Mouse (Mus musculus): ENCODE measurements around the gene Zcchc3. TPM values are rescaled to one million over a fixed set of nuclear protein-coding genes. Genes with fewer than 3 reads are reported as not detected.
A peak's percentile ranks its signal among the peaks of the same experiment; 100 is the strongest.

The Zcchc3 gene
- polyA plus RNA-seq, 1 experiment from 2014 or later, result 14.0 TPM

- WGBS (ENCODE audit: insufficient replicate concordance), result under 1% methylated on average over 19 of the region's 19 CpGs
Measured at GRCm38 (mm10) chr2:152406126-152406525, 8.7 kb downstream of the Zcchc3 start.

GRCm38 (mm10) chr2:152399122-152399542 lies 15.7 kb downstream of the Zcchc3 start:
- Histone ChIP-seq H3K27ac (peak overlapping the region; percentile 95), H3K36me3 (no peaks in the 10 kb centered on the region), H3K4me1 (replicated peaks) (peaks cover 62% of the 10 kb centered on the region), H3K9ac (peak overlapping the region; percentile 87), H3K27me3 (no peaks in the 10 kb centered on the region), H3K4me3 (replicated peaks) (peak overlapping the region; percentile 82), H3K4me2 (peak overlapping the region; percentile 100), H3K9me3 (replicated peaks) (no peaks in the 10 kb centered on the region)
- DNase-seq (no peak), ATAC-seq (ENCODE audit: low read depth) (no peak)
- 4% methylated on average over 13 of the region's 13 CpGs for WGBS (ENCODE audit: insufficient replicate concordance)

More at GRCm38 (mm10) chr2:152406126-152406525, 8.7 kb downstream of the Zcchc3 start:
- Histone ChIP-seq H3K4me3 (replicated peaks) (peak overlapping the region; percentile 52), H3K4me1 (replicated peaks) (peaks cover 58% of the 10 kb centered on the region), H3K9ac (peak overlapping the region; percentile 60), H3K4me2 (peak overlapping the region; percentile 77), H3K27ac (peak overlapping the region; percentile 76), H3K36me3 (no peaks in the 10 kb centered on the region), H3K9me3 (replicated peaks) (no peaks in the 10 kb centered on the region), H3K27me3 (no peaks in the 10 kb centered on the region)
- ATAC-seq (ENCODE audit: low read depth) (peak; percentile 98), DNase-seq (peak; percentile 96)

GRCm38 (mm10) chr2:152398691-152399090 lies 16.1 kb downstream of the Zcchc3 start:
- WGBS (ENCODE audit: insufficient replicate concordance), result under 1% methylated on average over 38 of the region's 38 CpGs
- DNase-seq (peak; percentile 93), ATAC-seq (ENCODE audit: low read depth) (peak; percentile 82)

GRCm38 (mm10) chr2:152397680-152398435 lies 17.0 kb downstream of the Zcchc3 start, which contains the start of gene Sox12:
Gene Sox12 (minus strand): TSS chr2:152398063.
- Histone ChIP-seq H3K36me3 (no peaks in the 10 kb centered on the region), H3K27me3 (no peaks in the 10 kb centered on the region), H3K4me3 (replicated peaks) (peak within 1 kb of the TSS; percentile 82), H3K27ac (peak within 1 kb of the TSS; percentile 95), H3K9ac (peak within 1 kb of the TSS; percentile 87), H3K4me1 (replicated peaks) (peaks cover 61% of the 10 kb centered on the region), H3K4me2 (peak within 1 kb of the TSS; percentile 100), H3K9me3 (replicated peaks) (no peaks in the 10 kb centered on the region)
- DNase-seq (peak; percentile 88), ATAC-seq (ENCODE audit: low read depth) (peak; percentile 51)
- WGBS (ENCODE audit: insufficient replicate concordance), result under 1% methylated on average over 95 of the region's 104 CpGs

More at GRCm38 (mm10) chr2:152398691-152399090, 16.1 kb downstream of the Zcchc3 start:
- Histone ChIP-seq H3K9ac (peak overlapping the region; percentile 87), H3K27ac (peak overlapping the region; percentile 95), H3K27me3 (no peaks in the 10 kb centered on the region), H3K4me2 (peak overlapping the region; percentile 100), H3K9me3 (replicated peaks) (no peaks in the 10 kb centered on the region), H3K4me3 (replicated peaks) (peak overlapping the region; percentile 82), H3K36me3 (no peaks in the 10 kb centered on the region), H3K4me1 (replicated peaks) (peaks cover 62% of the 10 kb centered on the region)

GRCm38 (mm10) chr2:152397004-152397589 lies 17.7 kb downstream of the Zcchc3 start:
- Histone ChIP-seq H3K4me3 (replicated peaks) (peak overlapping the region; percentile 82), H3K36me3 (no peaks in the 10 kb centered on the region), H3K27me3 (no peaks in the 10 kb centered on the region), H3K9ac (peak overlapping the region; percentile 87), H3K4me2 (peak overlapping the region; percentile 100), H3K9me3 (replicated peaks) (no peaks in the 10 kb centered on the region), H3K27ac (peak overlapping the region; percentile 95), H3K4me1 (replicated peaks) (peaks cover 61% of the 10 kb centered on the region)
- DNase-seq (peak; percentile 71), ATAC-seq (ENCODE audit: low read depth) (peak; percentile 10)
- under 1% methylated on average over 75 of the region's 77 CpGs for WGBS (ENCODE audit: insufficient replicate concordance)

GRCm38 (mm10) chr2:152396110-152397003 lies 18.5 kb downstream of the Zcchc3 start:
- no peaks in the 10 kb centered on the region for H3K9me3 ChIP-seq (replicated peaks)
- ATAC-seq (ENCODE audit: low read depth), result peak; percentile 55
- H3K27me3 ChIP-seq, result no peaks in the 10 kb centered on the region
- WGBS (ENCODE audit: insufficient replicate concordance), result under 1% methylated on average over 43 of the region's 46 CpGs
- peak overlapping the region; percentile 100 for H3K4me2 ChIP-seq
- H3K4me1 ChIP-seq (replicated peaks), result peaks cover 61% of the 10 kb centered on the region
- H3K9ac ChIP-seq, result peak overlapping the region; percentile 87
- H3K36me3 ChIP-seq, result no peaks in the 10 kb centered on the region
- peak; percentile 82 for DNase-seq
- peak overlapping the region; percentile 95 for H3K27ac ChIP-seq
- peak overlapping the region; percentile 82 for H3K4me3 ChIP-seq (replicated peaks)

GRCm38 (mm10) chr2:152395271-152395920 lies 19.4 kb downstream of the Zcchc3 start:
- ATAC-seq (ENCODE audit: low read depth), result no peak
- Histone ChIP-seq H3K27ac (peak overlapping the region; percentile 95), H3K4me3 (replicated peaks) (peak overlapping the region; percentile 82)

GRCm38 (mm10) chr2:152393225-152394017 lies 21.4 kb downstream of the Zcchc3 start:
- 0 out of 2 replicates have a peak overlapping the region, but pooled peaks have one; percentile 9 for H3K9ac ChIP-seq
- H3K27me3 ChIP-seq, result no peaks in the 10 kb centered on the region
- ATAC-seq (ENCODE audit: low read depth), result no peak
- peak overlapping the region; percentile 39; the same call in 1 of the 2 replicates for H3K27ac ChIP-seq
- no peak overlapping the region for H3K4me3 ChIP-seq (replicated peaks)
- no peaks in the 10 kb centered on the region for H3K9me3 ChIP-seq (replicated peaks)
- no peaks in the 10 kb centered on the region for H3K36me3 ChIP-seq
- H3K4me1 ChIP-seq (replicated peaks), result peaks cover 48% of the 10 kb centered on the region
- H3K4me2 ChIP-seq, result no peak overlapping the region
- WGBS (ENCODE audit: insufficient replicate concordance), result 62% methylated on average over 9 of the region's 9 CpGs
- DNase-seq, result no peak

More at GRCm38 (mm10) chr2:152395271-152395920, 19.4 kb downstream of the Zcchc3 start:
- Histone ChIP-seq H3K27me3 (no peaks in the 10 kb centered on the region), H3K36me3 (no peaks in the 10 kb centered on the region), H3K4me2 (peak overlapping the region; percentile 100), H3K9ac (peak overlapping the region; percentile 87; the same call in 1 of the 2 replicates), H3K4me1 (replicated peaks) (peaks cover 61% of the 10 kb centered on the region), H3K9me3 (replicated peaks) (no peaks in the 10 kb centered on the region)
- no peak for DNase-seq
- 32% methylated on average over 13 of the region's 13 CpGs for WGBS (ENCODE audit: insufficient replicate concordance)

- no peak overlapping the region for H3K27ac ChIP-seq
- DNase-seq (no peak), ATAC-seq (ENCODE audit: low read depth) (no peak)
- H3K36me3 ChIP-seq, result no peaks in the 10 kb centered on the region
- no peaks in the 10 kb centered on the region for H3K27me3 ChIP-seq
- no peak overlapping the region for H3K4me3 ChIP-seq (replicated peaks)
- no peaks in the 10 kb centered on the region for H3K9me3 ChIP-seq (replicated peaks)
- H3K4me1 ChIP-seq (replicated peaks), result peaks cover 44% of the 10 kb centered on the region
- H3K9ac ChIP-seq, result no peak overlapping the region
- WGBS (ENCODE audit: insufficient replicate concordance), result 15% methylated on average over 3 of the region's 3 CpGs
- no peak overlapping the region for H3K4me2 ChIP-seq
Measured at GRCm38 (mm10) chr2:152392786-152393185, 22.0 kb downstream of the Zcchc3 start.

- DNase-seq (no peak), ATAC-seq (ENCODE audit: low read depth) (no peak)
- H3K36me3 ChIP-seq, result no peaks in the 10 kb centered on the region
- no peak overlapping the region for H3K4me2 ChIP-seq
- H3K9me3 ChIP-seq (replicated peaks), result no peaks in the 10 kb centered on the region
- no peak overlapping the region for H3K4me3 ChIP-seq (replicated peaks)
- H3K27me3 ChIP-seq, result no peaks in the 10 kb centered on the region
- H3K4me1 ChIP-seq (replicated peaks), result peaks cover 4% of the 10 kb centered on the region; the same call in 1 of the 2 replicates
- WGBS (ENCODE audit: insufficient replicate concordance), result 64% methylated on average over 4 of the region's 4 CpGs
- H3K27ac ChIP-seq, result no peak overlapping the region
- no peak overlapping the region for H3K9ac ChIP-seq
Measured at GRCm38 (mm10) chr2:152384191-152384590, 30.6 kb downstream of the Zcchc3 start.
